Mouse (Mus musculus) fibroblast of lung, adult 2 months (primary cell): ENCODE results near the gene Gm48551.

Experiments used
- DNase-seq: peaks from one replicate; pipeline ENCODE4 v3.0.0-alpha.2; 2011; ENCODE audit warnings: low read depth

Gene Gm48551

GRCm38 (mm10) chr10:81356991-81357844, 27.0 kb upstream of the Gm48551 start, which contains the start of gene Mfsd12:
Gene Mfsd12 (plus strand): TSS chr10:81357491.
- peak; percentile 51 for DNase-seq

- no peak for DNase-seq
Measured at GRCm38 (mm10) chr10:81358209-81358608, 26.1 kb upstream of the Gm48551 start.

GRCm38 (mm10) chr10:81358841-81359240, 25.4 kb upstream of the Gm48551 start:
- DNase-seq: no peak

GRCm38 (mm10) chr10:81360721-81361120, 23.5 kb upstream of the Gm48551 start:
- DNase-seq: no peak

- DNase-seq: no peak
Measured at GRCm38 (mm10) chr10:81362336-81362949, 21.8 kb upstream of the Gm48551 start.

- no peak for DNase-seq
Measured at GRCm38 (mm10) chr10:81363436-81364346, 20.6 kb upstream of the Gm48551 start.

- no peak for DNase-seq
Measured at GRCm38 (mm10) chr10:81364666-81365065, 19.6 kb upstream of the Gm48551 start.

GRCm38 (mm10) chr10:81365073-81365472, 19.2 kb upstream of the Gm48551 start:
- DNase-seq: no peak

- no peak for DNase-seq
Measured at GRCm38 (mm10) chr10:81365672-81366476, 18.4 kb upstream of the Gm48551 start, which contains the start of gene 4930404N11Rik. Gene 4930404N11Rik (minus strand): TSS chr10:81365816.

- DNase-seq: no peak
Measured at GRCm38 (mm10) chr10:81366477-81367206, 17.6 kb upstream of the Gm48551 start.

- no peak for DNase-seq
Measured at GRCm38 (mm10) chr10:81367207-81367495, 17.1 kb upstream of the Gm48551 start.

- no peak for DNase-seq
Measured at GRCm38 (mm10) chr10:81375322-81375721, 8.9 kb upstream of the Gm48551 start.

- no peak for DNase-seq
Measured at GRCm38 (mm10) chr10:81376561-81377361, 7.5 kb upstream of the Gm48551 start.

- no peak for DNase-seq
Measured at GRCm38 (mm10) chr10:81377362-81377664, 7.0 kb upstream of the Gm48551 start.

- no peak for DNase-seq
Measured at GRCm38 (mm10) chr10:81377793-81378552, 6.3 kb upstream of the Gm48551 start, which contains the start of gene Fzr1. Gene Fzr1 (minus strand): TSS chr10:81378516.

GRCm38 (mm10) chr10:81378553-81379182, 5.6 kb upstream of the Gm48551 start:
- peak; percentile 99 for DNase-seq

GRCm38 (mm10) chr10:81379183-81379553, 5.1 kb upstream of the Gm48551 start:
- no peak for DNase-seq

GRCm38 (mm10) chr10:81379809-81380378, 4.4 kb upstream of the Gm48551 start:
- no peak for DNase-seq

- no peak for DNase-seq
Measured at GRCm38 (mm10) chr10:81382039-81382438, 2.2 kb upstream of the Gm48551 start.
